Mouse (Mus musculus) lung, postnatal 0 days (tissue): Measurements from ENCODE around the gene Mast3.

Experiments used
- CTCF ChIP-seq: IDR thresholded peaks from 2 replicates; pipeline ENCODE4 v1.5.1; 2016; ENCODE audit warnings: antibody characterized with exemption, mild to moderate bottlenecking
- EP300 ChIP-seq: IDR thresholded peaks from 2 replicates; pipeline ENCODE4 v1.6.1; 2016; ENCODE audit warnings: antibody characterized with exemption, mild to moderate bottlenecking, control low read depth

GRCm38 (mm10) chr8:70833018-70833482 is 28.2 kb upstream of the Mast3 start:
- no peak for TF ChIP-seq CTCF
- TF ChIP-seq EP300: no peak
